Mouse (Mus musculus): ENCODE results near the gene Celf2. TPM values are rescaled to one million over a fixed set of nuclear protein-coding genes. Genes with fewer than 3 reads are reported as not detected.
A peak's percentile ranks its signal among the peaks of the same experiment; 100 is the strongest.

Celf2 gene
- polyA plus RNA-seq, 1 experiment from 2014 or later: 52.0 TPM

DNA sequence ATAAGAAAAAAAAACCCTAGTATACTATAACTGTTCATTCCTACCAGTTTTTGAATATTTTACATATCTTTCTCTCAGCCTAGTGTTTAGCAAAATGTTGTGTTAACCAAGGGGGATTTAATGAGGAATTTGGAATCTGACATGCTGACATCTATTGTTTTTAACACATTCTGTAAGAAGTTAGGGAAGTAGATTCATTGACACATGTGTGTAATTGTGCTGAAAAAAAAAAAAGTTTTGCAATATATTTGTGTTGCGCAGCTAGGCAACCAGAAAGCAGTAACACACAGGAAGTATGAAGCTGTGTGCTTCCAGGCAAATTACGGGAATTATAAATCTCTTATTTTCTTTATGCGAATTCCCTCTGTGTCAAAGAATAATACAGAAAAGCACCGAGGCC is 453.0 kb downstream of the Celf2 start:
- H3K27me3 ChIP-seq (replicated peaks): no peaks in the 10 kb centered on the region
- H3K4me2 ChIP-seq (replicated peaks): no peak overlapping the region
- H3K9ac ChIP-seq: no peak overlapping the region
- ATAC-seq: no peak
- no peaks in the 10 kb centered on the region for H3K9me3 ChIP-seq
- H3K27ac ChIP-seq: no peak overlapping the region
- H3K4me3 ChIP-seq (replicated peaks): no peak overlapping the region
- H3K4me1 ChIP-seq (replicated peaks): no peaks in the 10 kb centered on the region
- no peaks in the 10 kb centered on the region for H3K36me3 ChIP-seq
- 64% methylated on average over 4 of the region's 4 CpGs for WGBS

DNA sequence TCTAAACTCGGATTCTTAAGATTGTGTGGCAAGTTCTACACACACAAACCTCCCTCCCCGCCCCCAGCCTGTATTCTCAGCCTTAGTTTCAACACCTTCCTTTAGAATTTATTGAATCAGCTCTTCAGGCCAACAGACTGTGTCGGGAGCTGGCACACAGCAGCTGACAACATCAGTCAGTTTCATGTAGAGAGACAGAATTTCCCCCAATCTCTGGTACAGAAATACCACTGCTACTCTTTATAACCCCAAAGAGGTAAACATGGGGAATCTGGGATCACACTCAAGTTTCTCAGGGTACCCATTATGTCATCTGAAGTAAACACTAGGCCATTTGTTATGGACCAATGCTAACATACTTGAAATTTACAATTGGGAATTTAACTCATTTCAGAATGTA is 453.4 kb downstream of the Celf2 start:
- 59% methylated on average over 3 of the region's 3 CpGs for WGBS
- Histone ChIP-seq H3K27me3 (replicated peaks) (no peaks in the 10 kb centered on the region), H3K4me3 (replicated peaks) (no peak overlapping the region), H3K36me3 (no peaks in the 10 kb centered on the region), H3K4me2 (replicated peaks) (no peak overlapping the region), H3K4me1 (replicated peaks) (no peaks in the 10 kb centered on the region), H3K9me3 (no peaks in the 10 kb centered on the region), H3K9ac (no peak overlapping the region), H3K27ac (no peak overlapping the region)
- no peak for ATAC-seq

DNA sequence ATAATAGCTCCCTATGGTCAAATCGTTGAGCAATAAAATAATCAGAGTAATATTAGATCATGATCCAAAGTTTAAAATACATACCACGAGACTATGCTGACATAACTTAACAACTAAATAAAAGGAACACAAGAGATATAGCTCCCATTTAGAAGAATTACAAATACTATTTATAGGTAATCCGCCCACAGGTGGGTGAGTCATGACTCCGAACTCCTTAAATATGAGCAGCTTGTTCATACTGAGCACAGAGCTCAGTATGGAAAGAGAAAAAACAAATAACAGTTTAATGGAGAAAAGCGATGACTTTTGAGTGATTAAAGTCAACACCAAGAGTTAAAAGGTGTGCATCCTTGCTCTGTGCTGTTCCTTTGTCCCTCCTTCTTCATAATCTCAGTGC is 458.3 kb downstream of the Celf2 start:
- H3K4me2 ChIP-seq (replicated peaks): no peak overlapping the region
- H3K27ac ChIP-seq: no peak overlapping the region
- no peak overlapping the region for H3K4me3 ChIP-seq (replicated peaks)
- no peaks in the 10 kb centered on the region for H3K4me1 ChIP-seq (replicated peaks)
- WGBS: 89% methylated on average over 5 of the region's 5 CpGs
- no peaks in the 10 kb centered on the region for H3K9me3 ChIP-seq
- H3K27me3 ChIP-seq (replicated peaks): no peaks in the 10 kb centered on the region
- H3K36me3 ChIP-seq: no peaks in the 10 kb centered on the region
- no peak overlapping the region for H3K9ac ChIP-seq
- no peak for ATAC-seq

DNA sequence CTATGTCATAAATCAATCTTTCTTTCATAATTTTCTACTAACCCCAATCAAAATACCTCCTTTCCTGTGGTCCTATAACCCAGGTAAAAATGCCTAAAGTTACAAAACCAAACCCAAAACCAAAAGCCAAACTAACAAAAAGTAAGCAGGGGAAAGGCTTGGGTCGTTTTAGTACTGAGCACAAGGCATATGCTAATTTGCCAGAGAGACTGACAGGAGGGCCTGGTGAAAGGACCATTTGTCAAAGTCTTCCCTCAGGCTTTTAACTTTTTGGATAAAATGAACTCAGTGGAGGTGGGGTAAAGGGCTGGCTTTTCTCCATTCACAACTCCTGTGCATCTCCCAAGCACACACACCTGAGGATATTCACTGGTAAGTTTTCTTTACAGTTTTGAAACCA is 463.2 kb downstream of the Celf2 start:
- H3K9ac ChIP-seq: no peak overlapping the region
- H3K9me3 ChIP-seq: no peaks in the 10 kb centered on the region
- no peaks in the 10 kb centered on the region for H3K4me1 ChIP-seq (replicated peaks)
- H3K27ac ChIP-seq: no peak overlapping the region
- H3K36me3 ChIP-seq: no peaks in the 10 kb centered on the region
- no peak overlapping the region for H3K4me3 ChIP-seq (replicated peaks)
- no peaks in the 10 kb centered on the region for H3K27me3 ChIP-seq (replicated peaks)
- no peak overlapping the region for H3K4me2 ChIP-seq (replicated peaks)
- no peak for ATAC-seq
- WGBS: 23% methylated on average over 1 of the region's 1 CpGs

DNA sequence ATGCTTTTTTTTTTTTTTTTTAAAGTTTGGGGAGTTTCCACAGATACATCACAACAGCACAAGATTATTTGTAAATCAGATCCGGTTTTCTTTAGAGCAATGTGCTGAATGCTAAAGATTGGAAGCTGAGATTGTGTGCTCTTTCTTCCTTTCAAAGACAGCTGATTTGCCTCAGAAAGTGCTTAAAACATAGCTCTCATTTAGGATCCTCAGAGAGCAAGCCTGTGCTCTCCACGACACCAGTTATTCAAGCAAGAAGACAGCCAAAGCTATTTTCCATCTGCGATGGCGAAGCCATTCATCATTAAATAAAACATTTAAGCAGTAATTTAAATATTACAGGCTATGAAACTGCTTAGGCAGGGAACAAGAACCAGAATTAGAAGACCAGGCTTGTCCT is 463.8 kb downstream of the Celf2 start:
- H3K4me1 ChIP-seq (replicated peaks): no peaks in the 10 kb centered on the region
- no peaks in the 10 kb centered on the region for H3K27me3 ChIP-seq (replicated peaks)
- no peak overlapping the region for H3K9ac ChIP-seq
- no peak overlapping the region for H3K4me3 ChIP-seq (replicated peaks)
- no peak overlapping the region for H3K4me2 ChIP-seq (replicated peaks)
- WGBS: 62% methylated on average over 4 of the region's 4 CpGs
- no peaks in the 10 kb centered on the region for H3K9me3 ChIP-seq
- ATAC-seq: no peak
- no peak overlapping the region for H3K27ac ChIP-seq
- no peaks in the 10 kb centered on the region for H3K36me3 ChIP-seq

DNA sequence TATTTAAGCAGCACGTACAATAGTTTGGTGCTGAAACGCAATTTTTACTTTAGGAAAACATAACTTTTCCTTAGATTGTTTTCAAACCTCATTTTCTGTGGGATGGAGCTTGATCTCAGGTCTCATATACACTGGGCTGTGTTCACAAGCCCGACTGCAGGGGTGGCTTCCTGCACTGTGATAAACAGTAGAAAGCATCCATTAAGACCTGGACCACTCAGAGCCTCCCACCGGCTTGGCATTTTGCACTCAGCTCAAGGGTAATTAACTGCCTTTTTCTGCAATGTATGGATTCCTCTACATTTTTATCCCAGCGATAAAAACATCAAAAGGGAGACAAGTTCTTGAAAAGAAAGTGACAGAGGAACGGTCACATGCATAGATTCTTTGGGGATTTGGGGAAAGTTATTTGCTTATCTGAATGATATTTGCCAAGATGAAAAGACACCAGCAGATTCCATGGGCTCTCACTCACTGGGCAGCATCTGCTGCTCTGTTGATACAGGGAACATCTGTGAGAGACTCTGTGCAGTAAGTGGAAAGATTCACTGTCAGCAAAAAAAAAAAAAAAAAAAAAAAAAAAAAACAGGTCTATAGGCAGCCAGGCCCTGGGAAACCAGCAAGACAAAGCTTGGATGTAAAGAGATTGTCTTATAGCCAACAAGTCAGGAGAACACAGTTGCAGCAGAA is 465.4 kb downstream of the Celf2 start:
- Histone ChIP-seq H3K36me3 (no peaks in the 10 kb centered on the region), H3K9ac (no peak overlapping the region), H3K4me2 (replicated peaks) (no peak overlapping the region), H3K4me1 (replicated peaks) (no peaks in the 10 kb centered on the region), H3K27ac (no peak overlapping the region), H3K27me3 (replicated peaks) (no peaks in the 10 kb centered on the region), H3K4me3 (replicated peaks) (no peak overlapping the region), H3K9me3 (no peaks in the 10 kb centered on the region)
- no peak for ATAC-seq
- WGBS: 44% methylated on average over 6 of the region's 6 CpGs

DNA sequence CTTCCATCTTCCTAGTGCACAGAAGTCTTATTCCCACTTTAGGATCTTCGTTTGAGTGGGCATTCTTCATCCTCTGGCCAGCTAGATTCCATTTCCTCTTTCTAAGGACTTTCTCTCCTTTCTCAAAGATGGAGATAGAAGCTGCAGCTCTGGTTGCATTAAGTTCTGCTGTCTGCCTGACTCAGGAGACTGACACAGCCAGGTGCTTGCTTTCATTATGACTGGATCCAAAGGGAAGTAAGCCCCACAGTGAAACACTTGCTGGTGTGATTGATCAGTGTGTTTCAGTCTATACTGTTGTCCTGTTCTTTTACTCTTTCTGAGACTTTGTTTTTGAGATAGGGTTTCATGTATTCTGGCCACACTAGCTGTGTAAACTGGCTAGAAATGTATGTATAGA is 468.4 kb downstream of the Celf2 start:
- Histone ChIP-seq H3K4me3 (replicated peaks) (no peak overlapping the region), H3K9me3 (no peaks in the 10 kb centered on the region), H3K4me1 (replicated peaks) (no peaks in the 10 kb centered on the region), H3K27me3 (replicated peaks) (no peaks in the 10 kb centered on the region), H3K27ac (no peak overlapping the region), H3K4me2 (replicated peaks) (no peak overlapping the region), H3K9ac (no peak overlapping the region), H3K36me3 (no peaks in the 10 kb centered on the region)
- no peak for ATAC-seq
- WGBS: 68% methylated on average over 1 of the region's 1 CpGs

DNA sequence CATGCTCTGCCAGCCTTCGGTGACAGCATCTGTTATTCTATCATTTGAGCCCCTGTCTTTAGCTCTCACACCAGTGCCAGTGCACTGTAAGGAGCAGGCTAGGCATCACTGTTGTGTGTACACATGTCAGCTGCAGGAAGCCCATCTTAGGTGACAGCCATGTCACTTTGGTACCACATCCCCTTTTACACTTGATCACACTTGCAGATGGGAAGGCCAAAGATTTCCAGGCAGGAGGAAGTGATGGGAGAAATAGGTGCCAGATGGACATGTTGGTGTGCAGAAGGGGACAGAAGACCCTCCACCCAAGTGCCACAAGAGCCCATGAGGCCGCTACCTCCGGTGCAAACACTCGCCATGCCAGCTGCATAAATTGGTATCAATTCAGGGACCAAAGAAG is 470.4 kb downstream of the Celf2 start:
- no peak overlapping the region for H3K4me2 ChIP-seq (replicated peaks)
- H3K4me1 ChIP-seq (replicated peaks): no peaks in the 10 kb centered on the region
- no peaks in the 10 kb centered on the region for H3K27me3 ChIP-seq (replicated peaks)
- H3K27ac ChIP-seq: no peak overlapping the region
- no peaks in the 10 kb centered on the region for H3K36me3 ChIP-seq
- ATAC-seq: no peak
- H3K9ac ChIP-seq: no peak overlapping the region
- no peaks in the 10 kb centered on the region for H3K9me3 ChIP-seq
- 97% methylated on average over 4 of the region's 4 CpGs for WGBS
- H3K4me3 ChIP-seq (replicated peaks): no peak overlapping the region

DNA sequence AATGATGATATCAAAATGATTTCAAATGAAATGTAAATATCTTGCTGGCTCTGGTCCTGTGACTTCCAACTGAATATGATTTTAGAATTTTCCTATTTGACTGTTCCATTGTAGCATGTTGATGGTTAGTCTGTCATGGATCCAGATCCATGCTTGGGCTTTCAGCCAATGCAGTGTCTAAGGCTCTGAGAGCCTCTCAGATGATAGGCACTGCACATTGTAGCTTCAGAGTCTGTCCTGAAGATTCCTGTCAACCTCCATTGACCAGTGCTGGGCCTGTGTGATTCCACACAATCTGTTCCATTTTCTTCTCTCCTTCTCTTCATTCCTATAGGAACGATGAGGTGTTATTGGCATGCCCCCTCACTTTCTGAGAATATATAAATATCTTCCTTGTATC is 478.0 kb downstream of the Celf2 start:
- no peaks in the 10 kb centered on the region for H3K4me1 ChIP-seq (replicated peaks)
- no peak overlapping the region for H3K9ac ChIP-seq
- H3K27me3 ChIP-seq (replicated peaks): no peaks in the 10 kb centered on the region
- H3K9me3 ChIP-seq: no peaks in the 10 kb centered on the region
- H3K4me2 ChIP-seq (replicated peaks): no peak overlapping the region
- 91% methylated on average over 1 of the region's 1 CpGs for WGBS
- H3K36me3 ChIP-seq: no peaks in the 10 kb centered on the region
- H3K4me3 ChIP-seq (replicated peaks): no peak overlapping the region
- ATAC-seq: no peak
- H3K27ac ChIP-seq: no peak overlapping the region

DNA sequence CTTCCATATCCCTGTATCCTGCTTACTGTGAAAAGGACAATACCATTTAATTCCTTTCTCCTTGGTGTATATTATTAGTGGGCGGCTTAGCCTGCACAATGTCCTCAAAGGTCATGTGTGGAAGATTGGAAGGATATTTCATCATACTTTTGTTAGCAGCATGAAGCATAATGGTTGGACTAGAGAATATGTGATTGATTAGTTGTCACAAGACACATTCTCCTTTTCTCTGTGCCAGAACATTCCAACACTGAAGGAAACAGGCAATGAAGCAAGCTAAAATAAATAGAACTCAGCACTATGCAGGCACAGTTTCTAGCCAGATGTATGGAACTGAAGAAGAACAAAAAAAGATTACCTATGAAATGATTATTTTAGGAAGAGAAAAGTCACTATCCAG is 482.6 kb downstream of the Celf2 start:
- ATAC-seq: no peak
- Histone ChIP-seq H3K9ac (no peak overlapping the region), H3K4me3 (replicated peaks) (no peak overlapping the region), H3K36me3 (no peaks in the 10 kb centered on the region), H3K4me1 (replicated peaks) (no peaks in the 10 kb centered on the region), H3K27ac (no peak overlapping the region), H3K9me3 (no peaks in the 10 kb centered on the region), H3K27me3 (replicated peaks) (no peaks in the 10 kb centered on the region), H3K4me2 (replicated peaks) (no peak overlapping the region)
- WGBS: 90% methylated on average over 1 of the region's 1 CpGs

DNA sequence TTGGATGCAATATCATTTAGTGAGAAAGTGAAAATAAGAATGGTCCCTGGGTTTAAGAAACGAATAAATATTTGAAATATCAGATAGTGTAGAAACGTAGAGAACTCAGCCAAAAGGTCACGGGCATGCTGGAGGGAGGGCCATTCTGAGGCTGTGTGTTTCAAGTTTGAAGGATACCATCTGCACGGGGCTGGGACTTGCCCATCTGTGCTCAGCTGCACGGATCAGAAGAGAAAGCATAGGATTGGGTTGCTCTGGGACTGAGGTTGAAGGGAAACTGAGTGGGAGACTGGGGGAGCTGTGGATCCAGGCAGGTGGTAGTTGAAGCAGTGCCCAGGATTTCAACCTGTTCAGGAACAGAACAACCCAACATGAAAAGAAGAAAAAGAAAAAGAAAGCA is 483.8 kb downstream of the Celf2 start:
- no peak overlapping the region for H3K4me3 ChIP-seq (replicated peaks)
- no peak overlapping the region for H3K9ac ChIP-seq
- H3K27ac ChIP-seq: no peak overlapping the region
- H3K4me2 ChIP-seq (replicated peaks): no peak overlapping the region
- no peaks in the 10 kb centered on the region for H3K27me3 ChIP-seq (replicated peaks)
- H3K9me3 ChIP-seq: no peaks in the 10 kb centered on the region
- WGBS: 44% methylated on average over 5 of the region's 5 CpGs
- ATAC-seq: peak; percentile 58; the same call in 1 of the 2 replicates
- H3K36me3 ChIP-seq: no peaks in the 10 kb centered on the region
- H3K4me1 ChIP-seq (replicated peaks): no peaks in the 10 kb centered on the region

DNA sequence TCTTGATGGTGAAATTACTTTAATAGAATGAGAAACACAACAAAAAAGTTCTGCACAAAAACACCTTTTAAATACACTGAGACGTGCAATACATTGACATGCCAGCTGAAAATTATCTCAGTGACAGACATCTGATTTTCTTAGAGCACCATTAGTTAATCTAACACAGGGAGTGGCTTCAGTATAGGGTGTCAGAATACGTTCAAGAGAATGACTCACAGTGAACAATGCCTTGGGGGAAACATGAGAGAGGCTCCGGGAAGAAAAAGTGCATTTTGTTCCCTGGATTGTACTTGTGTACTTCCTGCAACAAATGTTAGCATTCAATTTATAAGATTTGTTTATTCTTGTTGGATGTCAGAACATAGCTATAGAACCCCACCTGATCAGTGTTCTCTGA is 487.2 kb downstream of the Celf2 start:
- Histone ChIP-seq H3K4me1 (replicated peaks) (no peaks in the 10 kb centered on the region), H3K27ac (no peak overlapping the region), H3K9me3 (no peaks in the 10 kb centered on the region), H3K36me3 (no peaks in the 10 kb centered on the region), H3K4me2 (replicated peaks) (no peak overlapping the region), H3K9ac (no peak overlapping the region), H3K27me3 (replicated peaks) (no peaks in the 10 kb centered on the region), H3K4me3 (replicated peaks) (no peak overlapping the region)
- 35% methylated on average over 3 of the region's 3 CpGs for WGBS
- no peak for ATAC-seq

DNA sequence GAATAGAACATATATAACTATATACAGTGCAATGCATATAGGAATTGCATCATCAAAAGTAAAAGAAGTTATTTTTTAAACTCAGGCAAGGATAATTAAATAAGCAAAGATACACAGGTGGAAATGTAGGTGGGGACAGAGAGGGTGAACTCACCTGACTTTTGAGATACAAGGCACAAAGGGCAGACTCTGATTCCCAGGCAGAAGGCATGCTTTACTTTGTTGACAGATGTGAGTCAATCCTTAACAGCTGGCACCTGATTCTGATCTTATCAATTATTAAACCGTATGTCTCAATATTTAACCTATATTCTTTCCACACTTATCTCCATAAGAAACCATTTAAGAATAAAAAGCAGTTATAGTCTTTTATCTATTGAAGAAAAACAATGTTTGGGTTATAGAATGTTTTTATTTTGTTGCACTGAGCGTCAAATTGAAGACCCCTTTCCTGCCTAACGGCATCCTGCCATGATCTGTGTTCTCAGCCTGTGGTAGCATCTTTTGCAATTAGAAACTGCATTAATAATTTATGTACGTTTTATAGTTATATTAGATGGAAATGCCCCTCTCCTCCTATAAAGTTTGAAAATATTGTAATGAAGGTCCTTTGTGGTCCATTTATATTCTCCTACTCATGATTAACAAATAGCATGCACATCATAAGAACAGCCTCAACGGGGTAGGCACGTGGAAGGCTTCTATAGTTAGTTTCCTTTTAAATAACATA is 491.8 kb downstream of the Celf2 start:
- Histone ChIP-seq H3K4me2 (replicated peaks) (no peak overlapping the region), H3K27me3 (replicated peaks) (no peaks in the 10 kb centered on the region), H3K27ac (no peak overlapping the region), H3K4me3 (replicated peaks) (no peak overlapping the region), H3K9ac (no peak overlapping the region), H3K4me1 (replicated peaks) (no peaks in the 10 kb centered on the region), H3K9me3 (no peaks in the 10 kb centered on the region), H3K36me3 (no peaks in the 10 kb centered on the region)
- WGBS: 86% methylated on average over 6 of the region's 6 CpGs
- ATAC-seq: peak; percentile 71

All from intestine, embryonic 15.5 days (tissue).